Mouse (Mus musculus) embryo, embryonic 9.5 days (tissue): ENCODE data around the gene Gm21882.
"Not testable (repeated sequence)": the region's sequence is repeated elsewhere in the genome, so short reads cannot be mapped to it uniquely, and the experiment has no call there.

Experiments
- DNase-seq: peaks from one replicate; pipeline ENCODE4 v3.0.0-alpha.2; 2017; ENCODE audit errors: extremely low spot score

Gene Gm21882

DNA sequence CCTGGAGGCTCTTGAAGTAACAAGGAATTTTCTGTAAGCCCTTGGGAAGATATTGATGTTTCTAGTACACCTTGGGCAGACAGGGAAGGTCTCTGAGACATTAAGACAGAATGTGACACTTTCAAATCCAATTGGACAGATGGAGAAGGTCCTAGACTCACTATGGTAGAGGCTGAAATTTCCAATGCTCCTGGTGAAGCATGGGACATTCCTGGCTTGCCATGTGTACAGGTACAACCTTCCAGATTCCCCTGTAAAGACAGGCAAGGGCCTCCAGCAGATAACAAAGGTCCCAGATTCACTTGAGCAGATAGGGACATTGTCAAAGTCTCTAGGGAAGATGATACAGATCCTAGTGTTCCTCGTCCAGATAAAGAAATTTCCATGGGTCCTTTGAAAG, at the start of gene Gm21882:
TSS of gene Gm21882 (minus strand) at position 101 of the 400 bp plus-strand sequence.
- not testable (repeated sequence) for DNase-seq
